Mouse (Mus musculus) thymus, postnatal 14 days (tissue): ENCODE results near the gene Gm49378.

ENCODE experiments used
- DNase-seq: peaks from one replicate; pipeline ENCODE4 v3.0.0; 2021

The Gm49378 gene

DNA sequence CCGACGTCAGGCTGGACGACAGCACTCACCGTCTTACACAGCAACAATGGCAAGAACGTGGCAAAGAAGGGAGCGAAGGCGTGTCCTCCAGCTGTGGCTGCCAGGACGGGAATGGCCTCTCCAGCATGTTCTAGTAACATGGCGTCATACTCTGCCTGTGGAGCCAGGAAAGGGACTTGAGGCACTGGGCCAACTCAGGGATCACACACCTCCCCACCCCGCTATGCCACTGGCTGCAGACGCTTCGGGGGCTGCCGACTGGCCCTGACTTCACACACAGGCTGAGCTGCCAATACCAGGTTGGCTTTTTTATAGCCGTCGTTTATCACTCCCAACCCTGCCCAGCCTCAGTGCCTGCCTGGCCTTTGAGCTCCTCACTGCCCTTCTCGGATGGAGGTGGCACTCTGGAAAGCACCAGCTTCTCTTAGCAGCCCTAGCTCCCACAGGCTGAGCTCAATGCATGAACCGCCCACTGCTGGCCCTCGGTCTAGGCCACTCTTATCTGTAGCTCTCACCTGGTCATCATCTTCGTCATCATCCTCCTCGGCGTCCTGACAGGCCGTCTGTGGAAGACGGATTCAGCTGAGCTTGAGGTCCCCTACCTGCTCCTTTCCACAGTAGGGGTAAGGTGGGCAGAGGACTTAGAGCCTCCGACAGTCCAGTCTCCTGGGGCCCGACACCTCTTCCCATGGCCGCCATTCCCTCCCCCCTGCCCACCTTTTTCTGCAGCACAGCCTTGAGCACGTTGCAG is 9.4 kb downstream of the Gm49378 start:
- no peak for DNase-seq

DNA sequence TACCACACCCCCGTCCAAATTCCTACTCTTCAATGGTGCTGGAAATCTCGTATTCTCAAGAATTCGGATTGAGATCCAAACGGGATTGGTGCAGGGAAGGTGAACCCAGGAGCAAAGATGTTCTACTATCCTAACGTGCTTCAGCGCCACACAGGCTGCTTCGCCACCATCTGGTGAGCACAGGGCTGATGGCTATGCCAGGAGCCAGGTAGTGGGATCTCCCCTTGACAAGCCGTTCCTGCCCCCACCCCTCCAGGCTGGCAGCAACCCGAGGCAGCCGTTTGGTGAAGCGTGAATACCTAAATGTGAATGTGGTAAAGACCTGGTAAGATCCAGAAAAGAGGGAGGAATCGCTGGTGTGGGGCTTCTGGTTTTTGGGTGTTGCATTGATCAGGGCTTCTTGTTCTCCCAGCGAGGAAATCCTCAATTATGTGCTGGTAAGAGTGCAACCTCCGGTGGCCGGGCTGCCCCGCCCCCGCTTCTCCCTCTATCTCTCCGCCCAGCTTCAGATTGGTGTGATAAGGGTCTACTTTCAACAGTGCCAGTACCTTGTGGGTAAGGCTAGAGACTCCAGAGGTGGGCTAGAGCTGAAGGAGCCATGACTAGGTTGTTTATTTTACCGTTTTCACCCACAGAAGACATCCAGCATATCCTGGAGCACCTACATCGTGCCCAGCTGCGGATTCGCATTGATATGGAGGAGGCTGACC is 19.1 kb downstream of the Gm49378 start:
- DNase-seq: no peak

DNA sequence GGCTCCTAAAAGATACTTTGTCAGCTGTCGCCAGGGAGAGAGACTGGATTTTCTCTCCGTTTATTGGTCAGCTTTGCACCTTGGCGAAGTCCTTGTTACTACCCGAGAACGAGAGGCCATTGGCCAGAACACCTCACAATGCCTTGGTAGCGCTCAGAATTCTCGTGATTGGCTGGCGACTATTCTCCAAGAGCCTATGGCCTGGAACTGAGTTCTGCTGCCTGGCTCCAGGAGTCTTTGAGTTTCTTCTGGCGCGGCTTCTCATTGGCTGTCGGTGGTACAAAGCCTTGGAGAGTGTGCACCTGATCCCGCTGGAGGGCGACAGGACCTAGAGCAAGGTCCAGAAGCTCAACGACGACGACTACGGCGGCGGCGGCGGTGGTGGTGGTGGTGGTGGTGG is 19.9 kb downstream of the Gm49378 start, which contains the start of gene Rec8:
TSS of gene Rec8 (plus strand) at position 216 of the 400 bp plus-strand sequence.
- no peak for DNase-seq

DNA sequence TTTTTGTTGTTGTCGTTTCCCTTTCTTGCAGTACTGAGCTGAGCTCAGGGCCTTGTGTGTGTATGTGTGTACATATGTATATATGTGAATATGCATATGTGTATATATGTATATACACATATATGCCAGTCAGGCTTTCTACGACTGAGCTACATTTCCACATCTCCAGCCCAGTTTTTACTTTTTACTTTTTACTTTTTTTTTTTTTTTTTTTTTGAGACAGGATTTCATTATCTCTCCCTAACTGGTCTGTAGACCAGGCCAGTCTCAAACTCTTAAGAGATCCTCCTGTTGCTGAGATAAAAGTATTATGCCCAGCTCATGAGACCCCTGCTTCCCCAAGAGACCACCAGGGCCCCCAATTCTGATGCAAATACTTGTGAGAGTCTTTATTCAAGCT is 20.9 kb downstream of the Gm49378 start:
- DNase-seq: no peak

DNA sequence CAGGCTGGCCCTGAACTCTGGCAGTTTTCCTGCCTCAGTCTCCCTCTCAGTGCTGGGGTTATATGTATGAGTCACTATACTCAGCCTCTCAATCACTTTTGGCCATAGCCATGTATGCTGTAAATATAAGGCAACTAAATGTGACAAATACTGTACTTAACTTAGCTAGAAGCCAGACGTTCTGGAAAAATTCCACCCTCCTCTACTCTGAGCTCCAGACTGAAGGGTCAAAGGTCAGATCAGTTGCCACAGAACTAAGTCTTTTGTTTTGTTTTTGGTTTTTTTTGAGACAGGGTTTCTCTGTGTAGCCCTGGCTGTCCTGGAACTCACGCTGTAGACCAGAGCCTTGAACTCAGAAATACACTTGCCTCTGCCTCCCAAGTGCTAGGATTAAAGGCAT is 21.8 kb downstream of the Gm49378 start:
- no peak for DNase-seq

DNA sequence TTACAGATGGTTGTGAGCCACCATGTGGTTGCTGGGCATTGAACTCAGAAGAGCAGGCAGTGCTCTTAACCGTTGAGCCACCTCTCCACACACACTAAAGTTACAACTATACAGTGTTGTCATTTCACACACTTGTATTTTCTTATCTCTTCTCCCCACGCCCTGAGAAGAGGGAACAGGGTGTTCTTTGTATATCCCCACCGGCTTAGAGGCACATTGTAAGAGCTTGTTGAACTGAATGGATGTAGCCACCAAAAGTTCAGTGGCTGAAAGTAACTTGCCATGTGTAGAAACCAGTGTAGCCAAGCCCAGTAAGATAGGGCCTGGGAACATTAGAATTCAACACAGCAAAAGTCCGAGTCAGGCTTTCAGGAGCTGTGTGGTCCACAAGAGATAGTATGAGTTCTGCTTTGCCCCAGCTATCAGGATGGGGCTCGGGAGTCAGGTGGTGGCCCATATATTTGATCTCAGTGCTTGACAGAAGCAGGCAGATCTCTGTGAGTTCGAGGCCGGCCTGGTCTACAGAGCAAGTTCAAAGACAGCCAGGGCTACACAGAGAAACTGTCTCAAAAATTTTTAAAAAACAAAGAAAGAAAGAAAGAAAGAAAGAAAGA is 23.0 kb downstream of the Gm49378 start:
- DNase-seq: no peak

DNA sequence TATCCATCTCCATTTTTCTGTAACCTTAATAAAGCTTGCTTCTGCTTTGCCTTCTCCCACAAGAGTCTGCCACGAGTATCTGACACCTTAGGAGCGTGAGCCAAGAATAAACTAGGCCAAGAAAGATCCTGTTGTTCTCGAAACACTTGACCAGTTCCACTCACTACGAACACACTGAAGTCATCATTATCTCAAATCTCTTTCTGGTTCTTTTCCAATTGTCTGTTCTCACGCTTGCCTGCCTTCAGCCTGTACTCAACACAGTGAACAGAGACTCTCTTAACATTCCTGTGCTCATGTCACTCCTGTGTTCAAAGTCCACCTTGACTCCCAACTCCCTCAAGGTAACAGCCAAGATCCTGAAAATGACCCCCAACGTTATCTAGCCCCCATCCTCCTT is 24.3 kb downstream of the Gm49378 start:
- no peak for DNase-seq

DNA sequence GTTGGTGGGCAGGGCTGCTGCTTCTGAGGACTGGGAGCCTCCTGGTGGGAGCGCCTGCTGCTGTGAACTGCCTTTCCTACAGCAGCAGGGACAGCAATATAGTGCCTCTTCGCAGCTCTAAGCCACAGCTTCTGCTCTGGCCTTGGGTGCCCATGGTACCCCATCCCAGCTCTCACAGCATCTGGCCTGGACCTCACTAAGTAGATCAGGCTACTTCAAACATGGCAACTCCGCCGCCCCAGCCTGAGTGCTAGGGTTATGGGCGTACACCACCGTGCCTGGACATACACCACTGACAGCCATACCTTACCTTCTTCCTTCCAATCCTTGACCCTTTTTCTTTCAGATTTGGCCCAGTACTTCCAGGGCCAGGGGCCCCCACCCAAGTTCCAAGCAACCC is 29.4 kb downstream of the Gm49378 start:
- DNase-seq: no peak

DNA sequence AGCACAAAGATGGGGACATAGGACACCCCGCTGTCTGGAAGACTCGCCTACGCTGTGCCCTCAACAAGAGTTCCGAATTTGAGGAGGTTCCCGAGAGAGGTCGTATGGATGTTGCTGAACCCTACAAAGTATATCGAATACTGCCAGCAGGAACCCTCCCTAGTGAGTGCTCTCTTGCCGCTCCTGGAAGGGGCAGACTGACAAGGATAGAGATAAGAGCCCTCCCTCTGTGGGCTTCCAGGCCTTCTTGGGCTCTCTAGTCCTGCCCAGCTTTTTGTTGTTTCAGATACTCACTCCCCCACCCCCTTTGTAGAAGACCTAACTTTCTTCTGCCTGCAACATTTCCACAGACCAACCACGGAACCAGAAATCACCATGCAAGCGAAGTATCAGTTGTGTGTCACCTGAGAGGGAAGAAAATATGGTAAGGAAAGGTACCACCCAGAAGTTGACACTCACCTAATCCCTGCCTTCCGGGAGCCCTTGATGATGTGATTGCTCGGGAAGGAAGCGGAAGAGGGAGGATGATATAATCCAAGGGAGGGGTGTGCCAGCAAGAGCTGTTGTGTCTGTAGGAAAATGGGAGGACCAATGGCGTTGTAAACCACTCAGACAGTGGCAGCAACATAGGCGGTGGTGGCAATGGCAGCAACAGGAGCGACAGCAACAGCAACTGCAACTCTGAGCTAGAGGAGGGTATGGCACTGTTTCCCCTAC is 31.8 kb downstream of the Gm49378 start:
- DNase-seq: no peak

DNA sequence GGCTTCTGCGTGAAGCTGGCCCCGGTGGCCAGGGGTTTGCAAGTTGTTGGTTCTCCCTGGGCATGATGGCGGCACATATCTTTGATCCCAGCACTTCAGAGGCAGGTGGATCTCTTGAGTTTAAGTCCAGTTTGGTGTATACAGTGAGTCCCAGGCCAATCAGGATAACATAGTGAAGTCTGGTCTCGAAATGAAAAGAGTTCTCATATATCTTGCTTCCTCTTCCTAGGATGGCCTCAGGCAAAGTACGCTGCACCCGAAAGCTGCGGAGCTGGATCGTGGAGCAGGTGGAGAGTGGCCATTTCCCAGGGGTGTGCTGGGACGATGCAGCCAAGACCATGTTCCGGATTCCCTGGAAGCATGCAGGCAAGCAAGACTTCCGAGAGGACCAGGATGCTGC is 32.9 kb downstream of the Gm49378 start:
- no peak for DNase-seq

DNA sequence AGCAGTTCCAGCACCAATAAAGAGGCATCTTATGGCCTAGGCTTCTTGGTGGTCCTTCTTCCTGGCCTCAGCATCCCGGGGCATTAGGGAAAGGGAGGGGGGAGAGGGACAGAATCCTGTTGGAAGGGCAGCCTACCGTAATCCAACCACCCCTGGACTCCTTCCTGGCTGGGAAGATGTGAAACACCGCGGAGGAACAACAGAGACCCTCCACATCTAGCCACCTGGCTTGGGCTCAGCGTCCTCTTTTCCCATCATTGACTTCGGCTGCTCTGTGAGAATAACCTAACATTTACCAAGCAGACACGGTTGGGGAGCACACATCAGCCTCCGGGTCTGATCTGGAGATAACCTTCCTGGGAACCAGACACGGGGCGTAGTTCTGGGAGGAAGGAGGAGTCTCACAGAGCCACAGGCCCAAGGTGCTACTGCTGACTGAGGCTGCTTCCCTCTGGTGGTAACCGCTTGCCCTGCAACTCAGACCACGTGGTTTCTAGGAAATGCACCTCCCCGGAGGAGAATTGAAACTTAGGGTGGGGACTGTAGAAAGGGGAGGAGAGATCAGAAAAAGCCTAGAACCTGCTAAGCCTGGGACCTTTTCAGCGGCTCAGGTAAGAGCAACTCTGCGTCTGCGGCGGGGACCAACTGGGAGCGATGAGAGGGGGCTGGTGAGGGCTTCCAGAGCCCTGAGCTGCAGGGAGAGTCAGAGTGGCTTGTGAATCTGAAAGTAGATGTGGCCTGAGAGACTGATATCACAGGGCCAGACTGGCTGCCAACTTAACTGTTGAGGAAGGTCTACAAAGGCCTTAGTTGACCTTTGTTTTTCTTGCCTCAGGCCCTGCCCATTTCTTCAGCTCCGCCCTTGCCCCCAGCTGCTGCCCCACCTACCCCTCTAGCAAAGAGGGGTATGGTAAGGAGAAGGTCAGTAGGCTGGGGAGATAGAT is 33.8 kb downstream of the Gm49378 start:
- peak; percentile 95 for DNase-seq

DNA sequence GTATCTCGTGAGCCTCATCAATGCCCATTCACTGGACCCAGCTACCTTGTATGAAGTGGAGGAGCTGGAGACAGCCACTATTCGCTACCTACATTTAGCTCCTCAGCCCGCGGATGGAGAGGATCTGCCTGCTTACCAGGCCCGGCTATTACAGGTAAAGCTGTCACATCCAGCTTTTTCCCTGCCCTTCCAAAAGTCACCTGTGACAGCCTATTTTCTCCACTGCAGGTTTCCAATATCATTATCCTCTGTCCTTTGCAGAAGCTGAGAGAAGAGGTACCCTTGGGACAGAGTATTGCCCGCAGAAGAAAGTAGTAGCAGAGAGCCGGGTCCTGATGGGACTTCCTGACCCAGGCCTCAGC is 34.4 kb downstream of the Gm49378 start, which contains the start of gene Irf9:
TSS of gene Irf9 (plus strand) at position 301 of the 362 bp plus-strand sequence.
- no peak for DNase-seq

DNA sequence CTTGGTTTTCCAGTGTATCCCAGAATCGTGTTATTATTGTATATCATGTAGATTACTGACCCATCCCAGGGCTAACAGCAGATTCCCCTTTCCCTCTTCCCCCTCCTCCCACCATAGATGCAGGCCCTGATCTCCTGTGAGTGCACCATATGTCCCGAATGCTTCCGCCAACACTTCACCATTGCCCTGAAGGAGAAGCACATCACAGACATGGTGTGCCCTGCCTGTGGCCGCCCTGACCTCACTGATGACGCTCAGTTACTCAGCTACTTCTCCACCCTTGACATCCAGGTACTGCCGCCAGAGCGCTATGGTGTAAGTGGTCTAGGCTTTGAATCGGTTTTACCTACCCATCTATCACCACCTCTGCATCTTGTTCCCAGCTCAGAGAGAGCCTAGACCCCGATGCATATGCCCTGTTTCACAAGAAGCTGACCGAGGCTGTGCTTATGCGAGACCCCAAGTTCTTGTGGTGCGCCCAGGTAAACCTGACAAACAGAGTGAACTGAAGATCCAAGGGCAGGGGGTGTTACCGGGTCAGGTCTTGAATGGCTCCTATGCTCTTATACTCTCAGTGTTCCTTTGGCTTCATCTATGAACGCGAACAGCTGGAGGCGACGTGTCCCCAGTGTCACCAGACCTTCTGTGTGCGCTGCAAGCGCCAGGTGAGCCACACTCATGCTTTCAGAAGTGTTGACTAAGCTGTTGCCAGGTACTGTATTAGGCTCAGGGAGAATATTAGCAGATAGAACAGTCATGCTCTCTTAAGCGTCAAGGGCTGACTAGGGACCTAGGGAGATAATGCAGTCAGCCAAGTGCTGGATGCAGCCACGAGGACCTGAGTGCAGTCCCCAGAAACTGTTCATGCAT is 38.9 kb downstream of the Gm49378 start:
- no peak for DNase-seq

DNA sequence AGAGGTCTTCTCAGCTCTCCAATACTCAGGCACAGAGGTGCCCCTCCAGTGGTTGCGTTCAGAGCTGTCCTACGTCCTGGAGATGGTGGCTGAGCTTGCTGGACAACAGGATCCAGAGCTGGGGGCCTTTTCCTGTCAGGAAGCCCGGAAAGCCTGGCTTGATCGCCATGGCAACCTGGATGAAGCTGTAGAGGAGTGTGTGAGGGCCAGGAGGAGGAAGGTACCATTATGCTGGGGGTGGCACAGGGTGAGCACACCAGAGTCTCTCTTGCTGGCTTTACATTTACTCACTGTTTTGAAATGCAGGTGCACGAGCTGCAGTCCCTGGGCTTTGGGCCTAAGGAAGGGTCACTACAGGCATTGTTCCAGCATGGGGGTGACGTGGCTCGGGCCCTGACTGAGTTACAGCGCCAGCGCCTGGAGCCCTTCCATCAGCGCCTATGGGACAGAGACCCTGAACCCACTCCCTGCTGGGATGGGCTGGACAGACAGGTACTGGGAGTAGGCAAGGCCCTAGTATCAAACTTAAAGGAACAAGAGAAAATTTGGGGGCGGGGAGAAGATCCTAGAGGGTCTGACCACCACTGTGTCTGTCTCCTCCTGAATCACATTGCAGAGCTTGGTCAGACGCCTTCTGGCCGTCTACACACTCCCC is 41.5 kb downstream of the Gm49378 start:
- no peak for DNase-seq

DNA sequence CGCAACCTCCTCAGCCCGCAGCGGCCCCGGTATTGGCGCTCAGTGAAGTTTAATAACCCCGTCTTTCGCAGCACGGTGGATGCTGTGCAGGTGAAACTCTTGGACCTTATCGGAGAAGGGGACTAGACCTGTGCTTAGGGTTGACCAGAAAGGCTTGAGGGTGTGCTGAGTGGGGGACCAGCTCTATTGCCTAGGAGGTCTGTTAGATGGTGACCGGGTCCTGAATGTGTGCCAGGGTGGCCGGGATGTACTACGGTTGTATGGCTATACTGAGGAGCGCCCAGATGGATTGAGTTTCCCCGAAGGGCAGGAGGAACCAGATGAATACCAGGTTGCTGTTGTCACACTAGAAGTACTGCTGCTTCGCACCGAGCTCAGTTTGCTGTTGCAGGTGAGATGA is 45.5 kb downstream of the Gm49378 start:
- no peak for DNase-seq

DNA sequence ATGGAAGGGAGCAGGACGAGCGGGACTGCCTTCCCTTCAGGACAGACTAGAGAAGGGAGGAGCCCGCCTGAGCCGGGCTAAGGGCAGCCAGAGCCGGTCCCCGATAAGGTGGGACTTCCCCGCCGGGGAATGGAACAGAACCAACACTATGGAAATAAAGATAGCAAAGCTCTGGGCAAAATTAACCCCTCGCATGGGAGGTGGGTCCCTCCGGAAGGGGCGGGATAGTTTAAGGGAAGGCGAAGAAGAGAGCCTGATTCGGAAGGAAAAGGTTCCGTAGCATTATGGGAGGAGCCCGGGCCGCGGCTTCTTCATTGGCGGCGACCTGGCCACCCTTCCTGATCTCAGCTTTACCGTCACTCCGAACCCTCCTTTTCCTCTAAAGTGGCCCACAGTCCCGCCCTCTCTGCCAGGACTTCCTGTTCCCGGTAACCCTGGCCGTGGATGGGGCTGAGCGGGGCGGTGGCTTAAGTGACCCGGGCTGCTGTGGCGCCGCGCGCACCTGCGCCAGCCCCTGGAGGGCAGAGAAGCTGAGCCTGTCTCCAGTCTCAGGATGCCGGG is 46.3 kb downstream of the Gm49378 start, which contains the start of gene Rnf31:
TSS of gene Rnf31 (plus strand) at position 378 of the 561 bp plus-strand sequence.
- DNase-seq: peak; percentile 88

DNA sequence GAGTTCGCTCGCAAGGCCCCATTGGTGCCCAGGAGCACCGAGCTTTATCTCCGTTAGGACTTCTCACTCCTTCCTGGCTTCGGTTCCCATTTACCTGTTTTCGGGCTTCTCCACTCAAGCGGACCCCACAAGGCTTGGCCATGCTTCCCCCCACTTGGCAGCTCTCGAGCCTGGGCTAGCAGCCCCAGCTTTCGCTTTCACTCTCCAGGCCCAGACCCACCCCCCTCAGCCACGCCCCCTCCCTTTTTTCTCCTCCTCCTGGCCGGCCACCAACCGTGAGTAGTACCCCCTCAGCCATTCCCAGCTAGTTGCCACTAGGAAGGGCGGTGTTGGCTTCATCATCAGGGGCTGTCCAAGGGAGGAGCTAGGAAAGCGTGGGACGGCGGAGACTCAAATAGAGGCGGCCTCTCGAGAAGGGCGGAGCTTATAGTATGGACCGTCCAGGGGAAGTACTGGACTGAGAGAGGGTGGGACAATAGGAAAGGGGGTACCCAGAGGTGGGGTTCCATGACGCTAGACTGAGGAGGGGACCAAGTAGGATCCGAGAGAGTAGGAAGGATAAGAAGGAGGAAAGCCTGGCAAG is 46.9 kb downstream of the Gm49378 start, which contains the start of gene Psme2:
TSS of gene Psme2 (minus strand) at position 366 of the 583 bp plus-strand sequence.
- DNase-seq: peak; percentile 75

DNA sequence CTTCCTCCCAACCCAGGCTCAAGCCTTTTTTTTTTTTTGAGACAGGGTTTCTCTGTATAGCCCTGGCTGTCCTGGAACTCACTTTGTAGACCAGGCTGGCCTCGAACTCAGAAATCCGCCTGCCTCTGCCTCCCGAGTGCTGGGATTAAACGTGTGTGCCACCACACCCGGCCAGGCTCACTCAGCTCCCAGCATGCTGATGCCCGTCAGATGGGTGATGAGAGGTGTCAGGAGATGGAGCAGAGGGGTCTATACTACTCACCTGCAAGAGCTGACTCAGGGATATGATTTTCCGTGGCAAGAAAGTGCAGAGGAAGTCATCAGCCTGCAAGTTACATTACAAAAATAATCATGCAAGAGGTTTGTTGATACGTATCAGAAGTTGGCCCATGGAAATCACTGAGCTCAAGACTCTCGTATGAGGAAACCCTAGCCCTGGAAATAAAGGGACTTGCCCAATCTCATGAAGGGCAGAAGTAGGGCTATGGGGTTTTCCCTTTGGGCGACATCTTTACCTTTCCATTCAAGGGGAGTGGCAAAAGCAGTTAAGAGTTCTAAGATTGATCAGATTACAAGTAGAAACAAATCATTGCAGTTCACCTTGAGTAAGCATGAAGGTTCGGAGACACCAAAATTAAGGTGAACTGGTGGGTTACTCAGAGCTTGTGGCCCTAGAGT is 47.8 kb downstream of the Gm49378 start:
- DNase-seq: no peak

DNA sequence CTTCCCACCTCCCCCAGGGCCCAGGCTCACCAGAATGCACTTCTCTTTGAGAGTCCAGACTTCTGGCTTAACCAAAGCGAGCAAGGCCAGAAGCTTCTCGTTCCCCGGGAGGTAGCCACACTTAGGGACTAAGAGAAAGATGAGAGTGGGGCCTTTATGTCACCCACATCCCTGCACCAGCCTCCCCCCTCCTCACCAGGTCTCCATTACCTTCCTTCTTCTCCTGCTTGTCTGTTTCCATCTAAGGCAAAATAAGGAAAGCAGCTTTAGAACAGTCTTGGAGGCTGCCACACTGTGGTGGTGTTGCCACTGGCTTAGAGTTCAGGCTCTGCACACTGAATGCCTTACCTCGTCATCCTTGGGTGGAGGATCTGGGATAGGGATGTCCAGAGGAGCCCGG is 48.4 kb downstream of the Gm49378 start:
- DNase-seq: no peak
